Mouse (Mus musculus): ENCODE measurements around the gene Siglece. TPM values are rescaled to one million over a fixed set of nuclear protein-coding genes. Genes with fewer than 3 reads are reported as not detected.

Siglece gene
- polyA plus RNA-seq, 1 experiment, result 1.6 TPM

- Histone ChIP-seq H3K4me3 (ENCODE audit: insufficient read depth, low read length) (no peak overlapping the region; the same call in 1 of the 2 replicates), H3K27ac (ENCODE audit: insufficient read depth, low read length) (no peak overlapping the region), H3K4me1 (ENCODE audit: control insufficient read depth, insufficient read depth, low read length) (no peaks in the 10 kb centered on the region)
- TF ChIP-seq CTCF (IDR thresholded peaks at IDR 0.05; ENCODE audit: extremely low read depth, insufficient read depth, low read length) (no peak), POLR2A (IDR thresholded peaks at IDR 0.05; ENCODE audit: extremely low read depth, insufficient read depth, low read length) (no peak)
These were observed 52.1 kb downstream of the Siglece start for GRCm38 (mm10) chr7:43607743-43608287.

- H3K27ac ChIP-seq (ENCODE audit: insufficient read depth, low read length), result no peak within 1 kb of the TSS
- H3K4me3 ChIP-seq (ENCODE audit: insufficient read depth, low read length), result peak within 1 kb of the TSS; percentile 26
- H3K4me1 ChIP-seq (ENCODE audit: control insufficient read depth, insufficient read depth, low read length), result no peaks in the 10 kb centered on the region; the same call in 1 of the 2 replicates
- TF ChIP-seq CTCF (IDR thresholded peaks at IDR 0.05; ENCODE audit: extremely low read depth, insufficient read depth, low read length) (no peak), POLR2A (IDR thresholded peaks at IDR 0.05; ENCODE audit: extremely low read depth, insufficient read depth, low read length) (no peak)
These were observed 52.8 kb downstream of the Siglece start, which contains the start of gene Zfp819 for GRCm38 (mm10) chr7:43606896-43607742. TSS of gene Zfp819 (plus strand) at chr7:43607169.

GRCm38 (mm10) chr7:43601884-43602283 is 58.1 kb downstream of the Siglece start:
- H3K4me3 ChIP-seq (ENCODE audit: insufficient read depth, low read length), result no peak overlapping the region
- no peaks in the 10 kb centered on the region; the same call in 1 of the 2 replicates for H3K4me1 ChIP-seq (ENCODE audit: control insufficient read depth, insufficient read depth, low read length)
- TF ChIP-seq POLR2A (IDR thresholded peaks at IDR 0.05; ENCODE audit: extremely low read depth, insufficient read depth, low read length) (no peak), CTCF (IDR thresholded peaks at IDR 0.05; ENCODE audit: extremely low read depth, insufficient read depth, low read length) (no peak)
- H3K27ac ChIP-seq (ENCODE audit: insufficient read depth, low read length), result no peak overlapping the region

Other genes starting within 250 kb of the Siglece start
- gene Lim2, start 232.5 kb downstream of the Siglece start, polyA plus RNA-seq (2012; rRNA removed), result not detected in 2 replicates
- gene Nkg7, start 223.1 kb downstream of the Siglece start, polyA plus RNA-seq (2012; rRNA removed), result 0.32 TPM in 1 of 2 replicates, not detected in the other
- gene Cldnd2, start 219.4 kb downstream of the Siglece start, polyA plus RNA-seq (2012; rRNA removed), result not detected in 2 replicates
- gene Etfb, start 216.1 kb downstream of the Siglece start, polyA plus RNA-seq (2012; rRNA removed), result 89.4 and 94.5 TPM in 2 replicates
- gene Gm45233, start 216.0 kb downstream of the Siglece start, polyA plus RNA-seq (2012; rRNA removed), result 0.78 and 2.1 TPM in 2 replicates
- gene Vsig10l, start 197.0 kb downstream of the Siglece start, polyA plus RNA-seq (2012; rRNA removed), result 1.7 and 3.2 TPM in 2 replicates
- 42.2 and 46.0 TPM in 2 replicates for gene Iglon5, start 170.1 kb downstream of the Siglece start, polyA plus RNA-seq (2012; rRNA removed)
- not detected in 2 replicates for gene 4931406B18Rik, start 154.2 kb downstream of the Siglece start, polyA plus RNA-seq (2012; rRNA removed)
- gene Cd33, start 115.7 kb downstream of the Siglece start, polyA plus RNA-seq (2012; rRNA removed), result 9.3 and 11.2 TPM in 2 replicates
- gene Zfp658, start 97.9 kb downstream of the Siglece start, polyA plus RNA-seq (2012; rRNA removed), result 5.9 and 6.1 TPM in 2 replicates
- gene Zfp719, start 80.6 kb downstream of the Siglece start, polyA plus RNA-seq (2012; rRNA removed), result 8.7 and 9.2 TPM in 2 replicates
- 0.15 and 0.21 TPM in 2 replicates for gene Zfp819, start 53.0 kb downstream of the Siglece start, polyA plus RNA-seq (2012; rRNA removed)
- 0.04 TPM in 1 of 2 replicates, not detected in the other for gene Ceacam18, start 25.5 kb downstream of the Siglece start, polyA plus RNA-seq (2012; rRNA removed)
- gene Ctu1, start 11.9 kb upstream of the Siglece start, polyA plus RNA-seq (2012; rRNA removed), result 8.1 and 8.6 TPM in 2 replicates
- not detected in 2 replicates for gene Klk14, start 30.3 kb upstream of the Siglece start, polyA plus RNA-seq (2012; rRNA removed)
- gene Klk13, start 52.4 kb upstream of the Siglece start, polyA plus RNA-seq (2012; rRNA removed), result 0.04 TPM in 1 of 2 replicates, not detected in the other
- gene Klk12, start 108.7 kb upstream of the Siglece start, polyA plus RNA-seq (2012; rRNA removed), result not detected in 2 replicates
- not detected in 2 replicates for gene Klk11, start 114.4 kb upstream of the Siglece start, polyA plus RNA-seq (2012; rRNA removed)
- 0.27 and 0.32 TPM in 2 replicates for gene Klk10, start 120.9 kb upstream of the Siglece start, polyA plus RNA-seq (2012; rRNA removed)
- 0.11 TPM in 1 of 2 replicates, not detected in the other for gene Klk9, start 131.7 kb upstream of the Siglece start, polyA plus RNA-seq (2012; rRNA removed)
- 3.1 and 7.6 TPM in 2 replicates for gene Klk8, start 137.4 kb upstream of the Siglece start, polyA plus RNA-seq (2012; rRNA removed)
- 0.11 TPM in 1 of 2 replicates, not detected in the other for gene Klk7, start 151.1 kb upstream of the Siglece start, polyA plus RNA-seq (2012; rRNA removed)
- gene Klk6, start 164.3 kb upstream of the Siglece start, polyA plus RNA-seq (2012; rRNA removed), result 4.9 and 11.6 TPM in 2 replicates
- gene Klk5, start 181.8 kb upstream of the Siglece start, polyA plus RNA-seq (2012; rRNA removed), result not detected in 2 replicates
- not detected in 2 replicates for gene Klk4, start 221.0 kb upstream of the Siglece start, polyA plus RNA-seq (2012; rRNA removed)

Measured in cortical plate, adult 2 months (tissue).